Comparison of ENCODE assay signal across 8 mouse cellular contexts in the genomic region with DNA sequence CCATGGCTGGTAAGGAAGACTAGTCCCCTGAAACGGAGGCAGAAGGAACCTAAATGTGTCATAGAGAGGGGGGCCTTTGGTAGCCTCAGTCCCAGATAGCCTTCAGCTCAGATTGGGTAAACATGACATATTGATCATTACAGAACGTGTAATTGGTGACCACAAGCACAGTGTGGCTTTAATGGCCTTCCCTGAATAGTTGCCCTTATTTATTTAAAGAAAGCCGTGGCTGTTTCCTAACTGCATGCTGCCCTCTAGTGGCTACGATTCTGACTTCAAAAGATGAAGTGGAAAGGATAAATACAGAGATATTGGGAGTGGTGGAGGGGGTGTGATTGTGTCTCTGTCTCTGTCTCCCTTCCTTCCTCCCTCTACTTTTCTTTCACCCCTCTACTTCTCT.
A peak's percentile ranks its signal among the peaks of the same experiment; 100 is the strongest.
DNase-seq lines count a peak whose midpoint lies in the region; ATAC-seq lines count a peak whose summit lies in the region.

No protein-coding gene starts in this region.

- no peak for ATAC-seq in cerebellum, adult (ENCODE audit: insufficient number of reproducible peaks, low FRiP score, low TSS enrichment)

- DNase-seq in cerebellum, adult 11 months: peak; percentile 27
- peak; percentile 7 for DNase-seq in WW6 (ENCODE audit: low read depth, low spot score)
- DNase-seq in cerebellum, postnatal 4 days (ENCODE audit: low spot score in 2 of 2): peak; percentile 48 to 78
- peak; percentile 41 to 75 for DNase-seq in gastrocnemius, postnatal 4 days (ENCODE audit: low spot score in 2 of 2)
- peak; percentile 74 to 88 for DNase-seq in kidney, postnatal 36 days
- peak; percentile 39 to 69 for DNase-seq in lung, adult 18-20 months
- DNase-seq in right cerebral cortex, postnatal 10 days (ENCODE audit: low spot score in 2 of 2): peak; percentile 75 to 82

Comparison
In these comparisons a context has a peak if more than half of its experiments do, and no peak if none do; other contexts are left out.
1. DNase-seq: peak in every context shown above with its lines; median percentile 81 in kidney, postnatal 36 days; 78 in right cerebral cortex, postnatal 10 days; 63 in cerebellum, postnatal 4 days; 58 in gastrocnemius, postnatal 4 days; 54 in lung, adult 18-20 months; 27 in cerebellum, adult 11 months; 7 in WW6.